Mouse (Mus musculus): Measurements from ENCODE around the gene Cckbr. TPM values are rescaled to one million over a fixed set of nuclear protein-coding genes. Genes with fewer than 3 reads are reported as not detected.
"Not testable (repeated sequence)": the region's sequence is repeated elsewhere in the genome, so short reads cannot be mapped to it uniquely, and the experiment has no call there.

The Cckbr gene
- polyA plus RNA-seq, 1 experiment from 2014 or later, result not detected

DNA sequence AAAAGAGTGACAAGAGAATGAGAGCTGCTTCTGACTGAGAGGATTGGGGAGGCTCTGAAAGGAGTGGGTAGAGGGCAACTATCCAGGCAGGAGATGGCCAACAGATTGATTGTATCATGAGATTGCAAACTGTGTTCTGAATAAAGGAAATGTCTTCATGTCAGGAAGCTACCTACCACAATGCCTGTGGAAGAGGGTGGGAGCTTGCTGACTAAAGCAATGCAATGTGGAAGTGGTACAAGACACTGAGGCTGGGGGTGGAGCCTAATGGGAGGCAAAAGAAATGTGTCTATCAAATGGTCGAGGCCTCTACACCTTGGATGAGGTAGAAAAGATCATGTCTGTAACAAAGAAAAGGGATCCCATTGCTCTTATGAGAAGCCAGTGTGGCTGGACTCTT, 19.2 kb upstream of the Cckbr start:
- no peaks in the 10 kb centered on the region for H3K9me3 ChIP-seq
- H3K27ac ChIP-seq, result no peak overlapping the region
- no peak for ATAC-seq (ENCODE audit: insufficient number of reproducible peaks, insufficient read depth, low FRiP score, low TSS enrichment, low read depth)
- no peaks in the 10 kb centered on the region for H3K36me3 ChIP-seq
- no peaks in the 10 kb centered on the region for H3K27me3 ChIP-seq
- WGBS, result 63% methylated on average over 1 of the region's 1 CpGs
- no peaks in the 10 kb centered on the region for H3K4me1 ChIP-seq (replicated peaks)
- H3K4me3 ChIP-seq (replicated peaks), result no peak overlapping the region
- H3K4me2 ChIP-seq, result no peak overlapping the region
- no peak overlapping the region for H3K9ac ChIP-seq (replicated peaks)

DNA sequence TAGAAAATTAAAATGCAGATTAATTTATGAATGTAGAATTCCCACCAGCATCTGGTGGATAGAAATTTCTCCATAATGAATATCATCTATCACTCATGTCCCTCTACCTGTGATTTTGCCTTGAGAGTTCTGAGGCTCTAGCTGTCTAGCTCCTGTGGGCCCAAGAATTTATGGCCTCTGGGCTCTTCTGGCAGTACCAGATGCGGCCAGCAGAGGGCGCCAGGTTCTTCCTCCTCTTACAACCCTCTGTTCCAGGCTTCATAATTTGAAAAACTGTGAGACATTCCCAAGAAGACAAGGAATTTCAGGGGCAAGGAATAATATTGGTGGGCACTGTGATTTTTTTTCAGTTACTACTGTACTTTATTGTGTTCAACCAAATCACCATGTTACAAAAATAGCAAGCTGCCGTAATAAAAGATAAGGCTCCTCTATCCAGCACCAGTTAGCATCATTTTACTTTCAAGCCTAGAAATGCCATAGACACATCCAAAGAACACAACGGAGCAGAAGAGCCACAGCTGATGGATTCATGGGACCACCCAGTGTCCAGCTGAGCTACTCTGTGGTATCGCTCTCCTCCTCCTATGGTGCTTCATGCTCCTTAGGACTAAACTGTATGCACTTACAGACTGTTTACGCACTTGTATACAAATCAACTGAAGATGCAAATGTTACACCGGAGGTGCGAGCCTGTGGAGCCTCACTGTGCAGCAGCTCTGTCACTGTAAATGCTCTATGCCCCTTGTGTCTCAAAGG, 13.5 kb upstream of the Cckbr start:
- not testable (repeated sequence) for H3K4me1 ChIP-seq (replicated peaks); H3K9me3 ChIP-seq; H3K4me2 ChIP-seq; H3K4me3 ChIP-seq (replicated peaks); ATAC-seq (ENCODE audit: insufficient number of reproducible peaks, insufficient read depth, low FRiP score, low TSS enrichment, low read depth); H3K27ac ChIP-seq; H3K36me3 ChIP-seq; H3K9ac ChIP-seq (replicated peaks); H3K27me3 ChIP-seq
- 55% methylated on average over 8 of the region's 8 CpGs for WGBS

DNA sequence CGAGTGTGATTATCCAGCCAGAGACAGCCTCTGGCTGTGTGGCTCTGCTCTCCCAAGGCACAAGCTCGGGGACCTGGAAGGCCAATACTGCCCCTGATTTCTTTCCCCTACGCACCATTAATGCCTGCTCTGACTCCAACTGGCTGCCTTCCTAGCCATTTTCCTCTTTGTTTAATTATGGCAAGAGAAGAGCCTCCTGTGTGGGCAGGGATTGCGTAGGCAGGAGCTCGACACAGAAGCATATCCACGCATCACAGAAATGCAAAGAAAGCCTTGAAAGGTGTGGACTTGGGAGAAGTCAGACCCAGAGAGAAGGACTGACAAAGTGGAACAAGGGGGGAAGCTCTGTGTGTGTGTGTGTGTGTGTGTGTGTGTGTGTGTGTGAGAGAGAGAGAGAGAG, 11.1 kb upstream of the Cckbr start:
- Histone ChIP-seq H3K27ac (no peak overlapping the region), H3K4me2 (no peak overlapping the region), H3K9ac (replicated peaks) (no peak overlapping the region), H3K27me3 (peaks cover 3% of the 10 kb centered on the region; the same call in 1 of the 2 replicates), H3K36me3 (no peaks in the 10 kb centered on the region), H3K4me1 (replicated peaks) (no peaks in the 10 kb centered on the region), H3K4me3 (replicated peaks) (no peak overlapping the region), H3K9me3 (no peaks in the 10 kb centered on the region)
- WGBS, result 53% methylated on average over 6 of the region's 6 CpGs
- no peak for ATAC-seq (ENCODE audit: insufficient number of reproducible peaks, insufficient read depth, low FRiP score, low TSS enrichment, low read depth)

DNA sequence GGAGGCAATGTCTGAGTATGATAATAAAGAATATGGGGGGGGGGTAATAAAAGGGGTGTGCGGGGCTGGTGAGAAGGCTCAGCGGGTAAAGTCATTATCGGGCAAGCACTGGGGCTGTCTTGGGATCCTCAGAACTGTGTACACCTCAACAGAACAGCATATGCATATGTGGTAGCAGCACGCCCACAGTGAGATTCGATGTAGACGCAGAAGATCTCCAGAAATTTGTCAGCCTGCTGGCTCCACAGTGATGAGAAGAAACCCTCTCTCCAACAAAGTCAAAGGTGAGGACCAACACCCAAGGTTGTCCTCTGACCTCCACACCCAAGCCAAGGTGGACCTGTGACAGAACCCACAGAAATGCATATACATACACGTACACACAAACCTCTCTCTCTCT, 9.0 kb upstream of the Cckbr start:
- Histone ChIP-seq H3K4me1 (replicated peaks) (no peaks in the 10 kb centered on the region), H3K9me3 (no peaks in the 10 kb centered on the region), H3K36me3 (no peaks in the 10 kb centered on the region), H3K27ac (no peak overlapping the region), H3K27me3 (peaks cover 3% of the 10 kb centered on the region; the same call in 1 of the 2 replicates), H3K9ac (replicated peaks) (no peak overlapping the region), H3K4me3 (replicated peaks) (no peak overlapping the region), H3K4me2 (no peak overlapping the region)
- 91% methylated on average over 7 of the region's 7 CpGs for WGBS
- ATAC-seq (ENCODE audit: insufficient number of reproducible peaks, insufficient read depth, low FRiP score, low TSS enrichment, low read depth), result no peak

DNA sequence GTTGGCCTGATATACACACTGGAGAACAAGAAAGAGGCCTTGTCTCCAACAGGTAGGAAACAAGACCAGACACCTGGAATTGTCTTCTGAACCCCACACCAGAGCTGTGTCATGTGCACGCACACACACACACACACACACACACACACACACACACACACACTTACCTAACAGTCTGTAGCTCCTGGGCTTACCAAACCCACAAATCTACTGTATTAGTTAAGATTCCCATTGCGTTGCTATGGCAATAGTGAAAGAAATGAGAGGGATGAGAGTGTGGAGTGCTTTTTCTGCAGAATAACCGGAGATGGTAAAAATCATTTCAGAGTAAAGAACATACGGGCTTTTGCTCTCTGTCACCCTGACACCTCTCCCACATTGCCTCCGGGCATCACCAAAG, 7.4 kb upstream of the Cckbr start:
- Histone ChIP-seq H3K36me3 (no peaks in the 10 kb centered on the region), H3K4me1 (replicated peaks) (no peaks in the 10 kb centered on the region), H3K27me3 (peaks cover 3% of the 10 kb centered on the region; the same call in 1 of the 2 replicates), H3K4me3 (replicated peaks) (no peak overlapping the region), H3K9me3 (no peaks in the 10 kb centered on the region), H3K4me2 (no peak overlapping the region), H3K27ac (no peak overlapping the region), H3K9ac (replicated peaks) (no peak overlapping the region)
- WGBS, result 78% methylated on average over 5 of the region's 5 CpGs
- no peak for ATAC-seq (ENCODE audit: insufficient number of reproducible peaks, insufficient read depth, low FRiP score, low TSS enrichment, low read depth)

DNA sequence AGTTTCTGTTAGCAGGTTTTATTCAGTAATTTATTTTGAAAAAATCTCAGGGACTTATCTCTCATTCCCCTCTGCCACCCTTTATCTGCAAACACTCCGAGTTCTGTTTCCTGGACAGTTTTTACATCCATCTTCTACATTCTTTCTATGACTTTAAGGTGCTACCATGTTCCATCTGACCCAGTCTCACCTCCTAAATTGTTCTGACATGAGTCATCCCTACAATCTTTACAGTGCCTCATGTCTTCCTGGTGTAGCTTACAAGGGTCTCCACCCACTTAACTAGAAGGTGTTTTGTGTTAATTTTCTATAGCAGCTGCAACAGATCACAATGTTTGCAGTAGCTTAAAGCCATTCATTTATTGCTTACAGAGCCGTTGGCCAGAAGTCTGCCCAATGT, 4.6 kb upstream of the Cckbr start:
- Histone ChIP-seq H3K4me1 (replicated peaks) (peaks cover 7% of the 10 kb centered on the region), H3K27ac (no peak overlapping the region), H3K36me3 (no peaks in the 10 kb centered on the region), H3K9me3 (no peaks in the 10 kb centered on the region), H3K9ac (replicated peaks) (no peak overlapping the region), H3K27me3 (peaks cover 27% of the 10 kb centered on the region), H3K4me3 (replicated peaks) (no peak overlapping the region), H3K4me2 (no peak overlapping the region)
- ATAC-seq (ENCODE audit: insufficient number of reproducible peaks, insufficient read depth, low FRiP score, low TSS enrichment, low read depth), result no peak
- WGBS, result 48% methylated on average over 2 of the region's 2 CpGs

DNA sequence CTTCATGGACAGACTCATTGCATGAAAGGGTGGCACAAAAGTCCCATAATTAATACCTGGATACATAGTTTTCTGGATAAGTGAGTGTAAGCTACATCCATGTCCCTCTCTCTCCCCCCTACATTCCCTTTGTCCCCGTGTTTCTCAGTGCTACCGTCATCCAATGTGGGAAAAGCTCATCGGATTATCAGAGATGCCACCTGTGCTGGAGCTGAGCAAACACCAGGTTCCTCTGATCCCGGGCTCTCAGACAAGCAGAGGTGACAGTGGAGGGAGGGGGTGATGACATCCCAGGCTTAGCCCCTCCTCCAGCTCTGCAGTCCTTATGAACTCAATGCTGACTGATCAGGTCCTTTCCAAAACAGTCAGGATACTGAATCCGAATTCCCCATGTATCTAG, 1.2 kb upstream of the Cckbr start:
- no peak overlapping the region for H3K4me2 ChIP-seq
- H3K9me3 ChIP-seq, result no peaks in the 10 kb centered on the region
- H3K27me3 ChIP-seq, result peaks cover 53% of the 10 kb centered on the region
- no peak overlapping the region for H3K4me3 ChIP-seq (replicated peaks)
- no peaks in the 10 kb centered on the region for H3K36me3 ChIP-seq
- 17% methylated on average over 5 of the region's 5 CpGs for WGBS
- no peak for ATAC-seq (ENCODE audit: insufficient number of reproducible peaks, insufficient read depth, low FRiP score, low TSS enrichment, low read depth)
- no peak overlapping the region for H3K9ac ChIP-seq (replicated peaks)
- H3K4me1 ChIP-seq (replicated peaks), result peaks cover 11% of the 10 kb centered on the region
- H3K27ac ChIP-seq, result no peak overlapping the region

DNA sequence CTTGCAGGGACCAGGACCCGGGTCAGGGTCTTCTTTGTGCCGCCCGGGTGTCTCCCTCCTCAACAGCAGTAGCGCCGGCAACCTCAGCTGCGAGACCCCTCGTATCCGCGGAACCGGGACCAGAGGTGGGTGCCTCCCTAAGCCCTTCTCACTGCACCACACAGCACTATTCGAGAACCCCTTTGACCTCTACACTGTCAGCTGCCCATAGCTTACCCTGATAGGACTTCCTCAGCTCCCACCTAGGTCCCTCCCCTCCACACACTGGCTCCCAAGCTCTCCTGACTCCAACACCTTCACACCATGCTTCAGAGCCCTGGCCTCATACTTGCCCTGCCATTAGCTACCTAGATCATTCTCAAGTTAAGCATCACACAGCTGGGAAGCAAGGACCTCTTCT, 520 bp downstream of the Cckbr start:
- WGBS, result 4% methylated on average over 11 of the region's 11 CpGs
- peaks cover 11% of the 10 kb centered on the region for H3K4me1 ChIP-seq (replicated peaks)
- no peaks in the 10 kb centered on the region for H3K9me3 ChIP-seq
- ATAC-seq (ENCODE audit: insufficient number of reproducible peaks, insufficient read depth, low FRiP score, low TSS enrichment, low read depth), result peak; percentile 50; the same call in 1 of the 2 replicates
- no peak overlapping the region; the same call in 1 of the 2 replicates for H3K9ac ChIP-seq (replicated peaks)
- H3K4me3 ChIP-seq (replicated peaks), result peak overlapping the region; percentile 40
- H3K27me3 ChIP-seq, result peaks cover 55% of the 10 kb centered on the region
- peak overlapping the region; percentile 77 for H3K4me2 ChIP-seq
- H3K36me3 ChIP-seq, result no peaks in the 10 kb centered on the region
- H3K27ac ChIP-seq, result no peak overlapping the region

DNA sequence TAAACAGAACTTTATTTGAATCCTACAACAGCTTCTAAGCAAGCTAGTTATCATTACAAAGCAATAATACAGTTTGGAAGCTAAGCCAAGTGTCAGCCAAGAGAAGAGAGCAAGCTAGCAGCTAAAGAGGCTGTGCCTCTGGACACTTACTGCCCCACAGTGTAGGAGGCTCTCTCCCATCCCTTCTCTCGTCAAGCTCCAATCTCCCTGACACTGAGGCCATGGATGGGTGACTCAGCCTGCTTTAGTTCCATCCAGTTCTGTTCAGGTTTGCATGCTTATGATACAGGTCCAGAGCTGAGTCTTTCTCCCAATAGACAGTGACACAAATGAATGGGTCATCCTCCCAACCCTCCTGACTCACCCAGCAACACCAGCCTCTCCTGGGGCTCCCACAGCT, 6.5 kb downstream of the Cckbr start:
- WGBS, result 39% methylated on average over 1 of the region's 1 CpGs
- no peaks in the 10 kb centered on the region for H3K36me3 ChIP-seq
- H3K27ac ChIP-seq, result no peak overlapping the region
- no peak overlapping the region for H3K4me3 ChIP-seq (replicated peaks)
- H3K4me2 ChIP-seq, result no peak overlapping the region
- no peaks in the 10 kb centered on the region for H3K4me1 ChIP-seq (replicated peaks)
- H3K27me3 ChIP-seq, result peaks cover 17% of the 10 kb centered on the region
- H3K9ac ChIP-seq (replicated peaks), result no peak overlapping the region
- ATAC-seq (ENCODE audit: insufficient number of reproducible peaks, insufficient read depth, low FRiP score, low TSS enrichment, low read depth), result no peak
- no peaks in the 10 kb centered on the region for H3K9me3 ChIP-seq

DNA sequence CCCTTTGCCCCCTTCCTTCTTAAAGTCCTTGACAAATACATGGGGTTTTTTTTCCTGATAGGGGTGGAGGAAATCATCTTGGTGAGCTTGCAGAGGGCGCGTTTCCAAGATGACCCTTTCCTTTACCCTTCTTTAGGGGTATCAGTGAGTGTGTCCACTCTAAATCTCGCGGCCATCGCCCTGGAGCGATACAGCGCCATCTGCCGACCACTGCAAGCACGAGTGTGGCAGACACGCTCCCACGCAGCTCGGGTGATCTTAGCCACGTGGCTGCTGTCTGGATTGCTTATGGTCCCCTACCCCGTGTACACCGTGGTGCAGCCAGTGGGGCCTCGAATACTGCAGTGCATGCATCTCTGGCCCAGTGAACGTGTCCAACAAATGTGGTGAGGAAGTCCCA, 8.3 kb downstream of the Cckbr start:
- Histone ChIP-seq H3K4me3 (replicated peaks) (no peak overlapping the region), H3K36me3 (no peaks in the 10 kb centered on the region), H3K4me2 (no peak overlapping the region), H3K9me3 (no peaks in the 10 kb centered on the region), H3K27ac (no peak overlapping the region), H3K4me1 (replicated peaks) (no peaks in the 10 kb centered on the region), H3K9ac (replicated peaks) (no peak overlapping the region), H3K27me3 (peaks cover 2% of the 10 kb centered on the region; the same call in 1 of the 2 replicates)
- 83% methylated on average over 17 of the region's 17 CpGs for WGBS
- no peak for ATAC-seq (ENCODE audit: insufficient number of reproducible peaks, insufficient read depth, low FRiP score, low TSS enrichment, low read depth)

DNA sequence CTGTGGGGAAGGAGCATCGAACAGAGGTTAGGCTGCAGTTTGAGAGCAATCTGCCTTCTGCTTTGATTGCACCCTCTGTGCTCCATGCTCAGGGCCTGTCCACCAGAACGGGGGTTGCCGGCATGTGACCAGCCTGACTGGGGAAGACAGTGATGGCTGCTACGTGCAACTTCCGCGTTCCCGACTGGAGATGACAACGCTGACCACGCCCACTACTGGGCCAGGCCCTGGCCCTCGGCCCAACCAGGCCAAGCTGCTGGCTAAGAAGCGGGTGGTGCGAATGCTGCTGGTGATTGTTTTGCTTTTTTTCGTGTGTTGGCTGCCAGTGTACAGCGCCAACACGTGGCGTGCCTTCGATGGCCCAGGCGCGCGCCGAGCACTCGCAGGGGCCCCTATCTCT, 9.3 kb downstream of the Cckbr start:
- no peak overlapping the region for H3K4me2 ChIP-seq
- H3K9me3 ChIP-seq, result no peaks in the 10 kb centered on the region
- no peaks in the 10 kb centered on the region for H3K36me3 ChIP-seq
- H3K4me1 ChIP-seq (replicated peaks), result no peaks in the 10 kb centered on the region
- no peak for ATAC-seq (ENCODE audit: insufficient number of reproducible peaks, insufficient read depth, low FRiP score, low TSS enrichment, low read depth)
- no peak overlapping the region for H3K9ac ChIP-seq (replicated peaks)
- no peak overlapping the region for H3K27ac ChIP-seq
- peaks cover 2% of the 10 kb centered on the region; the same call in 1 of the 2 replicates for H3K27me3 ChIP-seq
- H3K4me3 ChIP-seq (replicated peaks), result no peak overlapping the region
- 83% methylated on average over 22 of the region's 22 CpGs for WGBS

Data from limb, embryonic 12.5 days (tissue).